Mouse (Mus musculus) kidney, postnatal 0 days (tissue): ENCODE measurements around the gene Phf21a. TPM values are rescaled to one million over a fixed set of nuclear protein-coding genes. Genes with fewer than 3 reads are reported as not detected.

ENCODE experiments used
- ATAC-seq: fragments of 200-750 bp; cut with Nextera tagmentation; replicated peaks from 2 replicates; pipeline ENCODE4 v1.8.0; 2017; ENCODE audit warnings: low read depth, moderate number of reproducible peaks, moderate TSS enrichment, moderate library complexity; ENCODE audit not compliant: low FRiP score
- DNase-seq: peaks from one replicate; pipeline ENCODE4 v3.0.0-alpha.2; 2016; ENCODE audit warnings: low spot score
- H3K27ac ChIP-seq: fragments of 300-500 bp; sonication (generic); 2 replicates; pipeline ENCODE4 v1.5.1; 2014; ENCODE audit warnings: mild to moderate bottlenecking
- H3K27me3 ChIP-seq: fragments of 300-500 bp; sonication (generic); 2 replicates; pipeline ENCODE4 v1.6.1; 2014; ENCODE audit warnings: low read length, mixed read lengths; ENCODE audit not compliant: insufficient read depth
- H3K36me3 ChIP-seq: fragments of 300-500 bp; sonication (generic); 2 replicates; pipeline ENCODE4 v1.6.1; 2014; ENCODE audit warnings: low read length, mixed read lengths; ENCODE audit not compliant: insufficient read depth
- H3K4me1 ChIP-seq: fragments of 300-500 bp; sonication (generic); replicated peaks from 2 replicates; pipeline ENCODE4 v1.6.1; 2014; ENCODE audit warnings: antibody characterized with exemption, low read length, mixed read lengths; ENCODE audit not compliant: insufficient read depth
- H3K4me2 ChIP-seq: fragments of 300-500 bp; sonication (generic); 2 replicates; pipeline ENCODE4 v1.6.1; 2014; ENCODE audit warnings: mild to moderate bottlenecking, low read length, moderate library complexity, mixed read lengths
- H3K4me3 ChIP-seq: fragments of 300-500 bp; sonication (generic); replicated peaks from 2 replicates; pipeline ENCODE4 v1.5.1; 2014; ENCODE audit warnings: low read depth, low read length
- H3K9ac ChIP-seq: fragments of 300-500 bp; sonication (generic); 2 replicates; pipeline ENCODE4 v1.6.1; 2014; ENCODE audit warnings: low read depth, low read length
- H3K9me3 ChIP-seq: fragments of 300-500 bp; sonication (generic); replicated peaks from 2 replicates; pipeline ENCODE4 v1.6.1; 2016; ENCODE audit warnings: low read length, inconsistent platforms, mixed read lengths
- CTCF ChIP-seq: IDR thresholded peaks from 2 replicates; pipeline ENCODE4 v1.5.1; 2016; ENCODE audit warnings: antibody characterized with exemption, low read depth, mild to moderate bottlenecking, moderate library complexity
- WGBS: fragments of 180-500 bp; shearing (Covaris S2); extraction: QIAGEN DNeasy Blood & Tissue Kit; methylation state at CpG from one replicate; pipeline ENCODE4 v1.1.7; 2014; 5-methylcytosine and 5-hydroxymethylcytosine counted together
- microRNA counts: library from miRNA; unstranded; fragments of <30 nt; microRNA quantifications from one replicate; lab custom pipeline; 2015
- microRNA-seq: library from miRNA; unstranded; fragments of <30 nt; microRNA quantifications from one replicate; pipeline ENCODE4, GENCODE M21; 2016
- polyA plus RNA-seq: library from polyadenylated mRNA; unstranded; fragments of >200 nt; fragmentation: Nextera tagmentation; extraction: Ambion mirVana; gene quantifications from 2 replicates; pipeline ENCODE4 v1.2.1, GENCODE M21; 2015

The Phf21a gene
- polyA plus RNA-seq, 1 experiment from 2014 or later, result 18.6 TPM

DNA sequence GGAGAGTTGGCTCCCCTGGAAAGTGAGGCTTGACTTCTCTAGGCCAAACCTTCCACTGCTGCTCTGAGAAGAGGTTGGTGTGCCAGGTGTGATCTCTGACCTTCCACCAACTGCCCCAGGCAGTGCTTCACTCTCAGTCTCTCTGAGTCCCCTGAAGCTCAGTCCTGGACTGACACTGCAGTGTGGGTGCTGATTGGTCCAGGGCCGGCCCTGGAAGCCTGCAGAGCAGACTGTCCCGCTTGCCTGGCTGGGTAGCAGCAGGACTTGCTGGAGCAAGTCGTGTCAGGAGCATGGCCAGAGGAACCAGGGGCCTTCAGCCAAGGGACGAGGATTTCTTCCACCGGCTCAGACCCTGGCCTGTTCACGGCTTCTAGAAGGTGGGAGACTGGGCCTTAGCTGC, 311.8 kb downstream of the Phf21a start:
- peaks cover 36% of the 10 kb centered on the region for H3K36me3 ChIP-seq

DNA sequence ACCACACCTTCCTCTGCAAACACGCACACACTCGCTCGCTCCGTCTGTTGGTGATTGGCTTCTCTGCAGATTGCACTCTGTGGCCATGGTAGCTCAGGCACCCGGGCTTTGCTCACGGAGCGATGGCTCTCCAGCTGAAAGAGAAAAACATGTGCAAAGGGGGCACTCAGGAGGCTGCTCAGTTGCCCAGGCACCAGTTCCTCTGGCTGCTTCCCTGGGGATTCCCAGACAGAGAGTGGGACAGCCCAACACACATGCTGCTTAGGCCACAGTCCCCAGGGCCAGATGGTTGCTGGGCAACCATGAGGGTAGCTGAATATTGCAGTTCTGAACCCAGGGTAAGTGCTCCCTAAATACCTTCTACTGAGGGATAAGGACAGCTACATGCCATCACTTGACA, 312.8 kb downstream of the Phf21a start:
- no peak overlapping the region for H3K4me2 ChIP-seq

More for the DNA sequence above, 311.8 kb downstream of the Phf21a start:
- no peak overlapping the region for H3K4me3 ChIP-seq
- no peaks in the 10 kb centered on the region for H3K9me3 ChIP-seq
- H3K27me3 ChIP-seq, result no peaks in the 10 kb centered on the region
- DNase-seq (no peak), ATAC-seq (no peak)
- 85% methylated on average over 6 of the region's 6 CpGs for WGBS
- no peak overlapping the region for H3K9ac ChIP-seq
- no peak overlapping the region for H3K27ac ChIP-seq
- no peak overlapping the region for H3K4me2 ChIP-seq
- H3K4me1 ChIP-seq, result no peaks in the 10 kb centered on the region
- no peak for TF ChIP-seq CTCF

DNA sequence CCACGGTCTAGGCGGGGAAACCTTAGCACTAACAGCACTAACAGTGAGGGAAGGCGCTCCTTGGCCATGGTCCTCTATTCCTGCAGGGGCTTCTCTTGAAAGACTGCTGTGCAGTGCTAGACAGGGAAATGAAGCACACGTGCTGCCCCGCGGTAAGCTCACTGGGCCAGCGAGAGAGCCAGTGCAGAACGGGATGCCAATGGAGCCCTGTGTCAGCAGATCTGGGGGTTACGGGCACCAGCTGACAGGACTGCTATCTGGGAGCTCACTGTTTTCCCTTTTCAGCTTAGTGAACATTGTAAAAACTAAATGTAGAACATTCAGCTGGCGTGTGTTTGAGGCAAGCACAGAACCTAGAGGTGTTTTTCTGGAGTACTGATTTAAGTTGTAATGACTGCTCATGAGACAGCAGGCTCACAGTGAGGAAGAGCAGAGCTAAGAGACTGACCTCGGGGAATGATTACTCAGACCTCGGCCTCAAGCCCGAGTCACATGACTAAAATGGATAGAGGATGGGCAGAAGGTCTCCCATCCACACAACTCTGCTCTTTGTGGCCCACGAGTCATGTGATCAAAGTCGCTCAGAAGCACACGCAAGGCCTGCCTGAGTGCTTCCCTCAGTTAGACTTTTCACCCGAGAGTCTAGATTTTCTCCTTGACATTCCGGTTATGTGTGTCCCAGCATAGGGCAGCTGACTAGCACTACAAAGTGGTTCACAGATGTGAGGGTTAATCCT, 315.6 kb downstream of the Phf21a start:
- whole genome bisulfite sequencing, result 87% methylated on average over 18 of the region's 18 CpGs
- H3K4me2 ChIP-seq, result no peak overlapping the region
- peak; percentile 57 for ATAC-seq
- H3K27me3 ChIP-seq, result no peaks in the 10 kb centered on the region
- no peak for TF ChIP-seq CTCF
- no peaks in the 10 kb centered on the region for H3K9me3 ChIP-seq
- H3K4me3 ChIP-seq, result no peak overlapping the region
- no peak overlapping the region for H3K27ac ChIP-seq
- no peak for DNase-seq
- H3K4me1 ChIP-seq, result no peaks in the 10 kb centered on the region
- peaks cover 71% of the 10 kb centered on the region for H3K36me3 ChIP-seq
- H3K9ac ChIP-seq, result no peak overlapping the region

More for the DNA sequence above, 312.8 kb downstream of the Phf21a start:
- Histone ChIP-seq H3K27me3 (no peaks in the 10 kb centered on the region), H3K9ac (no peak overlapping the region), H3K4me3 (no peak overlapping the region), H3K4me1 (no peaks in the 10 kb centered on the region), H3K9me3 (no peaks in the 10 kb centered on the region), H3K27ac (no peak overlapping the region), H3K36me3 (peaks cover 44% of the 10 kb centered on the region)
- DNase-seq (no peak), ATAC-seq (no peak)
- 95% methylated on average over 7 of the region's 7 CpGs for WGBS
- no peak for TF ChIP-seq CTCF

DNA sequence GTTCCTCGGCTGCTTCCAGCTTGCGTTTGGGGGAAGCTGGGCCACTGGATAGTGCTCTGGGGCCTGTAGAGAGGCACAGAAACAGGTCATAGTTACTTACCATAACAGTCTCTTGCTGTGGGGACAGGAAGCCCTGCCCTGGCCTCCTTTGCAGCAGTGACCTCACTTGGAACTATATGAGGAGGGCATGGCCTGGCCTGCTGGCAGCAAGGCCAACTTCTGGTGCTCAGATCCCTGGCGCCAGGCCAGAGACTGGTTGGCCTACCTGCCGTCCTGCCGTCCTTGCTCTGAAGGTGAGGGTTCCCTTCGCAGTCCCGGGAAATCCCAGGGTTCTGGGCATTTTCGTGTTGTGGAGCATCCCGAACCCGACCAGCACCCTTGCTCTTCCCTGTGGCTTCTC, 318.8 kb downstream of the Phf21a start:
- DNase-seq (no peak), ATAC-seq (no peak)
- Histone ChIP-seq H3K27me3 (no peaks in the 10 kb centered on the region), H3K27ac (no peak overlapping the region), H3K4me1 (no peaks in the 10 kb centered on the region), H3K9me3 (no peaks in the 10 kb centered on the region), H3K36me3 (peaks cover 75% of the 10 kb centered on the region), H3K4me2 (no peak overlapping the region), H3K4me3 (no peak overlapping the region), H3K9ac (no peak overlapping the region)
- WGBS, result 90% methylated on average over 10 of the region's 10 CpGs
- TF ChIP-seq CTCF, result no peak

MicroRNAs within 50 kb of the gene (microRNA counts, 519-probe panel; counts per million panel counts)
- microRNA mmu-miR-1955 (lab: Ali Mortazavi, UCI), result 5,125 counts per million, percentile 84 among the panel's probes with 10 or more counts

Small RNA genes within 50 kb of the gene (microRNA-seq; reads per million reads assigned to microRNA genes)
- gene Mir1955 (17.2 reads per million, percentile 31 among the genes with 10 or more reads in this experiment), gene Mir7000 (not detected)

Other genes starting within 250 kb of the Phf21a start
- gene Chrm4, start 165.9 kb upstream of the Phf21a start, polyA plus RNA-seq, result 0.22 TPM in 1 of 2 replicates, not detected in the other
- gene Mdk, start 160.8 kb upstream of the Phf21a start, polyA plus RNA-seq, result 639 and 693 TPM in 2 replicates
- 0.12 TPM in 1 of 2 replicates, not detected in the other for gene Gm9821, start 147.4 kb upstream of the Phf21a start, polyA plus RNA-seq
- gene Dgkz, start 117.3 kb upstream of the Phf21a start, polyA plus RNA-seq, result 32.1 and 32.4 TPM in 2 replicates
- gene Creb3l1, start 68.6 kb upstream of the Phf21a start, polyA plus RNA-seq, result 8.7 and 9.3 TPM in 2 replicates